Mouse (Mus musculus) adrenal gland, adult 10 weeks (tissue): Measurements from ENCODE around the gene Tha1. TPM values are rescaled to one million over a fixed set of nuclear protein-coding genes. Genes with fewer than 3 reads are reported as not detected.

Source experiments
- polyA plus RNA-seq: library from polyadenylated mRNA; stranded (reverse); fragments of 350-450 nt; fragmentation: Illumina TruSeq; extraction: RNeasy Lipid Tissue Mini Kit (QIAGEN cat#74804); gene quantifications from one replicate; pipeline ENCODE4 v1.2.3, GENCODE M21; 2014; ENCODE audit warnings: low read depth, low replicate concordance

Tha1 gene
- polyA plus RNA-seq = not detected

DNA sequence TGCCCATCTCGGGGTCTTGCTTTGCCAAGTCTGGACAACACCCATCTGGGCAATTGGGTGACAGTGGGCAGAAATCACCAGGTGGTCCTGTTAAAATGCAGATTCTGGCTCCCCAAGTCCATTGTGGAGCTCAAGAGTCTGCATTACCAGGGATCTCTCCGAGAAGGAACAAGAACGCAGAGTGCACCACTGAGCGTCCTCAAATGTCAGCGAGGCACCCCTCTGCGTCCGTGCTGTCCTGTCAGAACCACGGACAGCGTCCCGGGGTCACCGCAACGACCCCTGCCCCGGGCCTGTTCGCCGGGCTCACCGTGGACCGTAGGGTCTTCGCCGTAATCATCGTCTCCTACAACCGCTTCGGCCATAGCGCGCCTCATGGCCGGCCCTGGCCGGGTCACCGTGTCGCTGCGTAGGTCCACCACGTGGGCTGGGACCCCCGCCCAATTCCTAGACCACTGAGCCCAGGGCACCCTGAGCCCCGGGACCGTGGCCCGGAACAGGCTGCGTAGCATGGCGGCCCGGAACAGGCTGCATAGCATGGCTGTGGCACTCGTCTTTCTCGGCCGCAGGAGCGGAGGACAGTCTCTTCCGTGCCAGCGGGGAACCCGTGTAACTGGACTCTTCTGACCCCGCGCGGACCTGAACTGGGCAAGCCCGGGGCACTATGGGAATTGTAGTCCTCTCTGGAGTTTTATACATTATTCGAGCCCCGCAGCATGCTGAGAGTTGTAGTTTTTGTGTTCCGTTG lies at the start of gene Tha1:
TSS of gene Tha1 (minus strand) at position 621 of the 748 bp plus-strand sequence.

DNA sequence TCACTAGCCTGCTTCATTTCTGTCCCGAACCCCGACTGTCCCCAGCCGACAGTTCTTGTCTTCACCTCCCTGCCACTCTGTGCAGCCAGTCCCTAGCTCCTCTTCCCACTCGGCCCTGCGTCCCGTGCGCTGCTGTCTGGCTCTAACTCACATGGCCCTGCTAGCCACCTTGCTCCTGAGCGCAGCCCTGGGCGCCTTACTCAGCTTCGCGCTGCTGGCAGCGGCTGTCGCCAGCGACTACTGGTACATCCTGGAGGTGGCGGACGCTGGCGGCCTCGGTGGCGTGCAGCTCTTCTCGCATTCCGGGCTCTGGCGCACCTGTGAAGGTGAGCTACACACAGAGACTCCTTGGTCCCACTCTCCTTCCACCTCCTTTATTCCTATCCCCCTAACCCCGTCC lies 12.7 kb downstream of the Tha1 start, which contains the start of gene Tmem235:
TSS of gene Tmem235 (plus strand) at position 152 of the 400 bp plus-strand sequence.

DNA sequence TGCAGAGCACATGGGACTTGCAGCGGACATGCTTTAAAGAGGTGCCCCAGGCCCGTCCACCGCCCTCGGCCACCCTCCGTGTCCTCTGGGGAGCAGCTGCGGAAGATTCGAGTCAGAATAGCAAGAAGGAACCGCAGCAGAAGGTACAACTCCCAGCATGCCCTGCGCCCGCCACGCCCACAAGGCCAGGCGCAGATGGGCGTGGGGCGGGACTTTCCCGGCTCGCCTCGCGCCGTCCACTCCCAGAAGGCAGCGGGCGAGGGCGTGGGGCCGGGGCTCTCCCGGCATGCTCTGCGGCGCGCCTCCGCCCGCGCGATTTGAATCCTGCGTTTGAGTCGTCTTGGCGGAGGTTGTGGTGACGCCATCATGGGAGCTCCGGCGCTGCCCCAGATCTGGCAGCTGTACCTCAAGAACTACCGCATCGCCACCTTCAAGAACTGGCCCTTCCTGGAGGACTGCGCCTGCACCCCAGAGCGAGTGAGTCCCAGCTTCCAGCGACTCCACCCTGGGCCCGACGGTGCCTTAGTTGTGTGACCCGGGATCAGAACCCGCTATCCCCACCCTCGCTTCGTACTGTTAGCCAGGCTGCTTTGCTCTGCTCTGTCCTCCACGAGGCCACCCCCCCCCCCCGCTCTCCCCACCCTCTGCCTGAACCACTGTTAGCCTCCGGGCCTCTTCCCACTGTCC lies 24.2 kb downstream of the Tha1 start, which contains the start of gene Birc5:
TSS of gene Birc5 (plus strand) at position 267 of the 687 bp plus-strand sequence.

DNA sequence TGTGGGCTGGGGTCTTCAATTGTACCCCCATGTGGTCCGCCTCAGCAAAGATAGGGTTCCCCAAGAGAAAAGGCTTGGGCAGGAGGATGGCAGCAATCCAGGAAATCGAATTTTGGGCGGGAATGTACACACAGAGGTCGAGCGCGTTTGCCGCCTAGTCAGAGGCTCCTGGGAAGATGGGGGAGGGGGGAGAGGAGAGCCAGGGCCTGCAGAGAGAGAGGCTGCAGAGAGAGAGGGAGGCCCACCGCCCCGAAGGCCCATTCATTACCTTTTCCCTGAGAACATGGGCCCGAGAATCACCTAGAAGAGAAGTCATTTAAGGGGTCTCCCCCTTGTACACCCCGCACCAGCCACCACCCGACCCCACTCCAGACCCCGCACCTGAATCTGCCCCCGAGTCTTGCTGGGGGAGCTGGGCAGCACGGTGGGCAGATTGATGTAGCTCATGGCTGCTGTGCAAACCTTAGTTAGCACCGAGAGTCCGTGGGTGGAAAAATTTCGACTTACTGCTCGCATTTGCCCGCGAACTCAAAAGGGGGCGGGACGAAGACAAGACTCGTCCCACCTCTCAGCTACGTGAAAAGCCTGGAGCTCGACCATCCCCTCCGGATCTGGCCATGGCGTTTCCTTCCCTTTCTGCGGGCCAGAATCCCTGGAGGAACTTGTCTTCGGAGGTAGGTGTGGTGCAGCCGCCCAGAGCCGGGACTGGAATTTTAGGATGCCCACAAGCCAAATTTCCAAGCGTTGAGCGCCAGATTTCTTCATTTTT lies 47.8 kb downstream of the Tha1 start, which contains the start of the genes Afmid and Tk1:
TSS of gene Afmid (plus strand) at position 592 of the 769 bp plus-strand sequence.
TSS of gene Tk1 (minus strand) at position 760 of the 769 bp plus-strand sequence.

Other genes starting within 250 kb of the Tha1 start
- gene Tnrc6c, start 219.2 kb downstream of the Tha1 start, polyA plus RNA-seq = 9.9 TPM
- 0.35 TPM for gene Tmc8, start 91.4 kb downstream of the Tha1 start, polyA plus RNA-seq
- 0.70 TPM for gene Tmc6, start 91.3 kb downstream of the Tha1 start, polyA plus RNA-seq
- not detected for gene 6030468B19Rik, start 75.8 kb downstream of the Tha1 start, polyA plus RNA-seq
- gene Gm20708, start 63.8 kb downstream of the Tha1 start, polyA plus RNA-seq = 2.5 TPM
- gene Syngr2, start 63.8 kb downstream of the Tha1 start, polyA plus RNA-seq = 7.9 TPM
- gene Afmid, start 47.6 kb downstream of the Tha1 start, polyA plus RNA-seq = 0.64 TPM
- gene Tk1, start 47.4 kb downstream of the Tha1 start, polyA plus RNA-seq = not detected
- gene Birc5, start 24.2 kb downstream of the Tha1 start, polyA plus RNA-seq = 3.5 TPM
- not detected for gene Tmem235, start 12.7 kb downstream of the Tha1 start, polyA plus RNA-seq
- 0.87 TPM for gene Socs3, start 96.6 kb upstream of the Tha1 start, polyA plus RNA-seq
- gene Pgs1, start 112.8 kb upstream of the Tha1 start, polyA plus RNA-seq = 8.0 TPM